Mouse (Mus musculus): Measurements from ENCODE around the gene Zfp352. TPM values are rescaled to one million over a fixed set of nuclear protein-coding genes. Genes with fewer than 3 reads are reported as not detected.
"Not testable (repeated sequence)": the region's sequence is repeated elsewhere in the genome, so short reads cannot be mapped to it uniquely, and the experiment has no call there.

Zfp352 gene
- not detected in 2 replicates for polyA plus RNA-seq (2012; rRNA removed)

GRCm38 (mm10) chr4:90218520-90218919 lies at the start of gene Zfp352:
TSS of gene Zfp352 (plus strand) at chr4:90218820.
- no peaks in the 10 kb centered on the region for H3K27me3 ChIP-seq (ENCODE audit: control insufficient read depth, insufficient read depth, low read length)
- H3K4me3 ChIP-seq (ENCODE audit: control insufficient read depth, insufficient read depth, low read length) = no peak within 1 kb of the TSS
- H3K27ac ChIP-seq (ENCODE audit: control insufficient read depth, insufficient read depth, low read length) = no peak within 1 kb of the TSS
- WGBS = 98% methylated on average over 2 of the region's 2 CpGs
- H3K36me3 ChIP-seq (ENCODE audit: control insufficient read depth, insufficient read depth, low read length) = no peaks in the 10 kb centered on the region
- no peaks in the 10 kb centered on the region for H3K4me1 ChIP-seq (replicated peaks; ENCODE audit: control insufficient read depth, insufficient read depth, low read length)
- DNase-seq = no peak
- TF ChIP-seq CTCF (IDR thresholded peaks at IDR 0.05; ENCODE audit: borderline replicate concordance, control insufficient read depth, extremely low read depth, insufficient read depth, low read length, poor library complexity) = no peak

- no peak for DNase-seq
- TF ChIP-seq POLR2A (IDR thresholded peaks at IDR 0.05; ENCODE audit: control insufficient read depth, extremely low read depth, insufficient read depth, low read length, poor library complexity) (no peak), CTCF (IDR thresholded peaks at IDR 0.05; ENCODE audit: borderline replicate concordance, control insufficient read depth, extremely low read depth, insufficient read depth, low read length, poor library complexity) (no peak)
- 84% methylated on average over 3 of the region's 3 CpGs for WGBS
- Histone ChIP-seq H3K27ac (ENCODE audit: control insufficient read depth, insufficient read depth, low read length) (no peak overlapping the region), H3K4me1 (replicated peaks; ENCODE audit: control insufficient read depth, insufficient read depth, low read length) (no peaks in the 10 kb centered on the region), H3K27me3 (ENCODE audit: control insufficient read depth, insufficient read depth, low read length) (no peaks in the 10 kb centered on the region), H3K36me3 (ENCODE audit: control insufficient read depth, insufficient read depth, low read length) (no peaks in the 10 kb centered on the region), H3K4me3 (ENCODE audit: control insufficient read depth, insufficient read depth, low read length) (no peak overlapping the region)
These were observed 47.6 kb upstream of the Zfp352 start for GRCm38 (mm10) chr4:90170890-90171483.

- Histone ChIP-seq H3K27me3 (ENCODE audit: control insufficient read depth, insufficient read depth, low read length) (no peaks in the 10 kb centered on the region), H3K4me3 (ENCODE audit: control insufficient read depth, insufficient read depth, low read length) (no peak overlapping the region), H3K4me1 (replicated peaks; ENCODE audit: control insufficient read depth, insufficient read depth, low read length) (no peaks in the 10 kb centered on the region), H3K27ac (ENCODE audit: control insufficient read depth, insufficient read depth, low read length) (no peak overlapping the region), H3K36me3 (ENCODE audit: control insufficient read depth, insufficient read depth, low read length) (no peaks in the 10 kb centered on the region)
- TF ChIP-seq POLR2A (IDR thresholded peaks at IDR 0.05; ENCODE audit: control insufficient read depth, extremely low read depth, insufficient read depth, low read length, poor library complexity) = no peak
- TF ChIP-seq CTCF (IDR thresholded peaks at IDR 0.05; ENCODE audit: borderline replicate concordance, control insufficient read depth, extremely low read depth, insufficient read depth, low read length, poor library complexity) = no peak
- no peak for DNase-seq
- 75% methylated on average over 1 of the region's 1 CpGs for WGBS
These were observed 44.6 kb upstream of the Zfp352 start for GRCm38 (mm10) chr4:90174036-90174435.

- H3K27me3 ChIP-seq (ENCODE audit: control insufficient read depth, insufficient read depth, low read length) = no peaks in the 10 kb centered on the region
- H3K4me3 ChIP-seq (ENCODE audit: control insufficient read depth, insufficient read depth, low read length) = no peak overlapping the region
- no peaks in the 10 kb centered on the region for H3K4me1 ChIP-seq (replicated peaks; ENCODE audit: control insufficient read depth, insufficient read depth, low read length)
- WGBS = 92% methylated on average over 5 of the region's 5 CpGs
- no peaks in the 10 kb centered on the region for H3K36me3 ChIP-seq (ENCODE audit: control insufficient read depth, insufficient read depth, low read length)
- no peak overlapping the region for H3K27ac ChIP-seq (ENCODE audit: control insufficient read depth, insufficient read depth, low read length)
- TF ChIP-seq POLR2A (IDR thresholded peaks at IDR 0.05; ENCODE audit: control insufficient read depth, extremely low read depth, insufficient read depth, low read length, poor library complexity) (no peak), CTCF (IDR thresholded peaks at IDR 0.05; ENCODE audit: borderline replicate concordance, control insufficient read depth, extremely low read depth, insufficient read depth, low read length, poor library complexity) (no peak)
- DNase-seq = no peak
These were observed 15.2 kb upstream of the Zfp352 start for GRCm38 (mm10) chr4:90203421-90203820.

GRCm38 (mm10) chr4:90211475-90211874 lies 7.1 kb upstream of the Zfp352 start:
- no peaks in the 10 kb centered on the region for H3K36me3 ChIP-seq (ENCODE audit: control insufficient read depth, insufficient read depth, low read length)
- H3K4me1 ChIP-seq (replicated peaks; ENCODE audit: control insufficient read depth, insufficient read depth, low read length) = no peaks in the 10 kb centered on the region
- DNase-seq = no peak
- 48% methylated on average over 1 of the region's 1 CpGs for WGBS
- H3K4me3 ChIP-seq (ENCODE audit: control insufficient read depth, insufficient read depth, low read length) = no peak overlapping the region
- no peak for TF ChIP-seq POLR2A (IDR thresholded peaks at IDR 0.05; ENCODE audit: control insufficient read depth, extremely low read depth, insufficient read depth, low read length, poor library complexity)
- no peak for TF ChIP-seq CTCF (IDR thresholded peaks at IDR 0.05; ENCODE audit: borderline replicate concordance, control insufficient read depth, extremely low read depth, insufficient read depth, low read length, poor library complexity)
- H3K27ac ChIP-seq (ENCODE audit: control insufficient read depth, insufficient read depth, low read length) = no peak overlapping the region
- no peaks in the 10 kb centered on the region for H3K27me3 ChIP-seq (ENCODE audit: control insufficient read depth, insufficient read depth, low read length)

GRCm38 (mm10) chr4:90212076-90212475 lies 6.5 kb upstream of the Zfp352 start:
- Histone ChIP-seq H3K4me1 (replicated peaks; ENCODE audit: control insufficient read depth, insufficient read depth, low read length) (no peaks in the 10 kb centered on the region), H3K4me3 (ENCODE audit: control insufficient read depth, insufficient read depth, low read length) (no peak overlapping the region), H3K27ac (ENCODE audit: control insufficient read depth, insufficient read depth, low read length) (no peak overlapping the region), H3K27me3 (ENCODE audit: control insufficient read depth, insufficient read depth, low read length) (no peaks in the 10 kb centered on the region), H3K36me3 (ENCODE audit: control insufficient read depth, insufficient read depth, low read length) (no peaks in the 10 kb centered on the region)
- DNase-seq = no peak
- TF ChIP-seq CTCF (IDR thresholded peaks at IDR 0.05; ENCODE audit: borderline replicate concordance, control insufficient read depth, extremely low read depth, insufficient read depth, low read length, poor library complexity) = no peak
- no peak for TF ChIP-seq POLR2A (IDR thresholded peaks at IDR 0.05; ENCODE audit: control insufficient read depth, extremely low read depth, insufficient read depth, low read length, poor library complexity)
- WGBS = 90% methylated on average over 3 of the region's 3 CpGs

GRCm38 (mm10) chr4:90235646-90236045 lies 17.0 kb downstream of the Zfp352 start:
- not testable (repeated sequence) for H3K27me3 ChIP-seq (ENCODE audit: control insufficient read depth, insufficient read depth, low read length); H3K27ac ChIP-seq (ENCODE audit: control insufficient read depth, insufficient read depth, low read length); DNase-seq; H3K4me1 ChIP-seq (replicated peaks; ENCODE audit: control insufficient read depth, insufficient read depth, low read length); H3K4me3 ChIP-seq (ENCODE audit: control insufficient read depth, insufficient read depth, low read length); H3K36me3 ChIP-seq (ENCODE audit: control insufficient read depth, insufficient read depth, low read length)
- WGBS = 95% methylated on average over 5 of the region's 5 CpGs

Measured in thymus, adult 2 months (tissue).